Mouse (Mus musculus) sigmoid colon, adult 10 weeks (tissue): ENCODE measurements around the gene Ncf2. TPM values are rescaled to one million over a fixed set of nuclear protein-coding genes. Genes with fewer than 3 reads are reported as not detected.

Source experiments
- polyA plus RNA-seq: library from polyadenylated mRNA; stranded (reverse); fragments of 350-450 nt; fragmentation: Illumina TruSeq; extraction: RNeasy Lipid Tissue Mini Kit (QIAGEN cat#74804); gene quantifications from one replicate; pipeline ENCODE4 v1.2.3, GENCODE M21; 2014; ENCODE audit warnings: low read depth, low replicate concordance

The Ncf2 gene
- 13.4 TPM for polyA plus RNA-seq

DNA sequence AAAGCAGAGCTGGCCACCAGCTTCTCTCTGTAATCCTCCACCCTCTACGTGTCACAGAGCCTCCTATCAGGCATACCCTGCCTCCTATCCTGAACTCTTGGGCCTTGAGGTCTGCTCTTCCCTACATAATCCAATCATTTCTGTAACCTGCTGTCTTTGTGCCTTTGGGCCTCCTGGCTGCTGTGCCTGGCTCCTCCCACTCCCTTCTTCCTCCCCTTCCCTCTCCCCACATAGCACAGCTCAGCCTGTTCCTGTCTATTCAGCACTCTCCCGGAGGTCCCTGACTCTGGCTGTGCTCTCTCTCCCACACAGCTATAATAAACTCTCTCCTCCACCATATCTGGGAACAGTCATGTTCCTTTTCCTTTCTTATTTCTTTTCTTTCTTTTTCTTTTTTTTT lies at the start of gene Ncf2:
TSS of gene Ncf2 (plus strand) at position 298 of the 400 bp plus-strand sequence.

DNA sequence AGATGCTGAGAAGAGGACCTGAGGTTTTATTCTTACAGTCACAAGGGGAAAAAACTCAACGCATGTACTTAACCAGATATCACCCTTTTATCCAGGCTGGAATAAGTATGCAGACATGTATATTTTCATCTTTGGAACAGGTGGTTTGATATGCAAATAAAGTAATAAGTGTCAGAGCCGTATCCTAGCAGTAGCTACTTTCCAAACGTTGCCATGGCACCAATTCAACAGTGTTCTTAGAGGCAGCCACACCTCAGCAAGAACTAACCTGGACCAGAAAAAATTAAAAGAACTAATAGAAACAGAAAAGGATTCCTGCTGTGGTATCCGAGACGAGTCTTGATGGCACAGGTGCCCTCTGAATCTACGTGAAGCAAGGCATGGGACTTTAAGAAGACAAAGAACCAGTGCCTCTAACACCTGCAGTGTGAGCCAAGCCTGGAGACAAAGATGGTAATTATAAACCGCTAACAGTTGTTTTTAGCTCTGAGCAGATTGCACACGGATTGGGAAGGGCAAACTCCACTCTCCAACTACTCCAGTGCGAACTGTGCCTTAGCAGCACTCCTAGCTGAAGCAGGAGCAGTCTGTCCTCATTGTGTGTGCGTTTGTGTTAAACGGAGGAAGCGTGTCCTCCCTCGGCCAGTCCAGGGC lies 49.6 kb upstream of the Ncf2 start, which contains the start of gene Apobec4:
TSS of gene Apobec4 (plus strand) at position 240 of the 654 bp plus-strand sequence.

DNA sequence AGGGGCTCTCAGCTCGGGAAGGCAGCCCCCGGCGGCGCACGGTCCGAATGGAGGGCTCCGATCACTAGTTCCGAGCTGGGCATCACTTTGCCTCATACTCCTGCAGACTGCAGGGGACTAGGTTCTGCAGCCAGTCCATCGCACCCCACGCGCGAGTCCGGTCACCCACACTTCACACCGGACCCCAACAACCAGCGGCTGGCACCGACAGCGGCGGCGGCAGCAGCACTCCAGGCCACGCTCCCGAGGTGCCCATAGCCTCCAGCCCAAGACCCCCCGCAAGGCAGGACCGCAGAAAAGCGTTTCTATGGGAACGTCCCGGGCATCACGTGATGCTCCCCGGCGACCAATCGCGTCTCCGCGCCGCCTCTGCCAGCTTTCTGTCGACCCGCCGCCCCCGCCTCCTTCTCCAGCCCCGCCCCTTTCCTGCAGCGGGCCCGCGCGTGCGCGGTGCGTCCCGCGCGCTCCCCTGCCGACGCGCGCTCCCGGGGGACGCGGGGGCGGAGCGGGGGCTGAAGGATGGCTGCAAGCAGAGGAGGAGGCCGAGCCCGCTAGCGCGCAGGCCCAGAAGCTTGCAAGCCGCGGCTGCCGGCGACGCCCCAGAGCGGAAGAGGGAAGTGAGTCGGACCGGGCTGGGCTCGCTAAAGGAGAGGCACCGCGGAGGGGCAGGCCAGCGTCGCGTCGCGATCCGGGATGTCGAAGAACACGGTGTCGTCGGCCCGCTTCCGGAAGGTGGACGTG lies 33.8 kb upstream of the Ncf2 start, which contains the start of the genes Rgl1 and Arpc5:
TSS of gene Rgl1 (minus strand) at position 320 of the 741 bp plus-strand sequence.
TSS of gene Arpc5 (plus strand) at position 511 of the 741 bp plus-strand sequence.

Other genes starting within 250 kb of the Ncf2 start
- not detected for gene Apobec4, start 49.6 kb upstream of the Ncf2 start, polyA plus RNA-seq
- gene Rgl1, start 33.8 kb upstream of the Ncf2 start, polyA plus RNA-seq, result 6.8 TPM
- gene Arpc5, start 33.7 kb upstream of the Ncf2 start, polyA plus RNA-seq, result 591 TPM
- gene Smg7, start 102.5 kb downstream of the Ncf2 start, polyA plus RNA-seq, result 50.0 TPM
- 0.98 TPM for gene Nmnat2, start 154.8 kb downstream of the Ncf2 start, polyA plus RNA-seq